Mouse (Mus musculus): ENCODE results near the gene Trip10.
"Not testable (repeated sequence)": the region's sequence is repeated elsewhere in the genome, so short reads cannot be mapped to it uniquely, and the experiment has no call there.

Trip10 gene

DNA sequence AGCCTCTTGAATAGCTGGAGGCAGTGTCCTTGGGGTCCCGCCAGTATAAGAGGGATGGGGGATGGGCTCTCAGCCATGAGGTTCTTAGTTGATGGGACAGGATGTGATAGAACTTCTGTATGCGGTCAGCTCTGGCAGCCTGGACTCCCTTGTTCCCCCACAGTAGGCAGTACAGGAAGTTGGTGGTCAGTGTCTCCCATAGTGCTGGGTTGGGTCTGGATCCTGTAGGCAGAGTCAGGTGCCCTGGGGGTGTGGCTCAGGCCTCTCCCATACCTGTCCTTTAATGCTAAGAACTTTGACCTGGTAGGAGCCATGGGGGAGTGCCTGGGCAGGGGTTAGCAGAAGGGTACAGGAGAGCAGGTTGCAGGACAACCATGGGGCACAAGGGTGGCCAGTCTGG is 14.9 kb downstream of the Trip10 start:
- no peak for DNase-seq (ENCODE audit: low spot score)

DNA sequence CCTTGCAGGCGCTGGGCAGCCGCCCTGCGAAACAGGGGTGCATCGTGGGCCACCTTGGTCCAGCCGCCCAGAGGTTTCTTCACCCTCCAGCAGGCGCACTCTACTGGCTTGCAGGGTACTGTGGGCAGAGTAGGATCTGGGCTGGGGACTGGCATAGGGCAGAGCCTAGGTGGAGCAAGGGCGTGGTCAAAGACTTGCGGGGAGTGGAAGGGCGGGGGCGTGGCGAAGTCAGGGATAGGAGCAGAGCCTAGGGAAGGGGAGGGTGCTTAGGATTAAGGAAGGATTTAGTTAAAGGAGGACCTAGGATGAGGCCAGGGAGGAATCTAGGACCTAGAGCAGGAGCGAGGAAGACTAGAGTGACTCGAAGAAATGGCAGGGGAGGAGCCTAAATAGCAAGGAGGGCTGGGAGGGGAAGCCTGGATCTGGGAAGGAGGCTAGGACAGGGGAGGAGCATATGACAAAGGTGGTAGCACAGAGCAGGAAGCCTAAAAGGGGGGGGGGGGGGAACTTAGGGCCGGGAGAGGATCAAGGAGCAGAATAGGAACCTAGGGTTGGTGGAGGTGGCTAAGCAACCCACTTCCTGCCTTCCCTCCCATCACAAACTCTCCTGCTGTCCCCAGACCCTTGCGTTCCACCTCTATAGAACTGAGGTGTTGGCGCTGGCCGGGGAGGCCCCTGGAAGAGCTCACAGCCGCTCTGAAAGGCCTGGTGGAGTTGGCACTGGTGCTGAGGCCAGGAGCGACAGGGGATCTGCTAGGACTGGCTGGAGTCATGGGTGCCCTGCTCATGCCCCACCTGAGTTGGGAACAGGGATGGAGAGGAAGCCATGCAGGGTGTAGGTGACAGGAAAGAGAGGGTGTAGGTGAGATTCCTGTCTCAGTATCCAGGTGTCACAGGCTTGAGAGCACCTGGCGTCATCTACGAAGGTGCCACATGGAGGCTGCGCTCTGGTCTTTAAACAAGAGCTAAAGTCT is 16.0 kb downstream of the Trip10 start:
- no peak for DNase-seq (ENCODE audit: low spot score)

DNA sequence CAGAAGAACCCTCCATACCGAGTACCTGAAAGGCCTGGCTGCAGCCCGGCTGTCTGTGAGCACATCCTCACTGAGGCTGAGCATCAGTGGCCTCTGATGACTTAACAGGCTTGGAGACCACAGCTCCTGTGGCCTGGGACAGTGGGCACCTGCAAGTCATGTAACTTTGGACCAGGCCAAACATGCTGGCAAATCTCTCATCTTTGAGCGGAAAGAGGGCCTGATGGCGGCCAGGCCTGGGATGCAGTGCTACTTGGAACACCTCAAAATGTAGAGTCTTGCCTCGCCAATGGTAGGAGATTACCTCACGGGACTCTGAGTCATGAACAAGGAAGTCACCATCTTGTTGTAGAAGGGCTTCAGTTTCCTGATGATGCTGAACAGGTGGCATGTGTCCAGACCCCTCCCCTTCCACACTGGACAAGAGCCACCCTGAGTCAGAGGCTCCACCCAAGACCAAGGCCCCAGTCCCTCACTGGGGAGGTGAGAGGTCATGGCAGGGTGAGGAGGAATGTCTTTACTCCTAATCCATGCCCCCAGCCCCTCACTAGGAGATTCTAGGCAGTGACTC is 18.4 kb downstream of the Trip10 start:
- DNase-seq (ENCODE audit: low spot score) = no peak

DNA sequence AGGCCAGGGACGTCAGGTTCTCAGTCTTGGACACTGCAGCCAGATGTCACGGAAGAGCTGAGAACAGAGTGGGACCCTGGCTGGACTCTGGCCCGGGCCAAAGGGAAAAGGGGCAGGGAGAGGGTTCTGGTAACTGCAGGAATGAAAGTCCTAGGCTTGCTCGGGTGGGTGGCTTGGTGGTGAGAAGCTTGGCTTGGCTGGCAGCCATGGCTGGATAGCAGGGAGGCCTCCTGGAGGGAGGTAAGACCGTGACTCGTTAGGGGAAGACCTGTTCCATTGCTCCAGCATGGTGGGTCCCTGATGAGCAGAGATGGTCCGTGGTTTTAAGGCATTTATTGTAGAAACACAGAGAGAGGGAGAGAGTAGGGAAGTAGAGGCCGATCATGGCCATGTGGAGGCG is 22.0 kb downstream of the Trip10 start:
- DNase-seq (ENCODE audit: low spot score) = no peak

DNA sequence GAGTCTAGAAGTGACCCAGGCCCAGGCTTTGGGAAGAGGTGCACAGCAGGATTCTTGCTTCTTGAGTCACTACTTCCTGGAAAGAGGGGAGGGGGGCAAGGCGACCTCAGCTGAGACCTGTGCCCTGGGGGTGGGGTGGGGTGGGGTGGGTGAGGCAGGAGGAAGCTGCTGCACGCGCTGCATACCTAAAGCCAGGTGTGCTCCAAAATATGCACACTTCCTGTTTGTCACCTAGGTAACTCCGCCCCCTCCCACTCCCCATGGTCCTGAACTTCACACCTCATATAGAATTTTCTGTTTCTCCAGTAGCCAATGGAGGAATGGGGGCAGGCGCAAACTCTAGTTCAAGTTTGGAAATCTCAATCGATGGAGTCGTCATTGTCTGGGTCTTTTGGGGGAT is 24.6 kb downstream of the Trip10 start:
- DNase-seq (ENCODE audit: low spot score) = no peak

DNA sequence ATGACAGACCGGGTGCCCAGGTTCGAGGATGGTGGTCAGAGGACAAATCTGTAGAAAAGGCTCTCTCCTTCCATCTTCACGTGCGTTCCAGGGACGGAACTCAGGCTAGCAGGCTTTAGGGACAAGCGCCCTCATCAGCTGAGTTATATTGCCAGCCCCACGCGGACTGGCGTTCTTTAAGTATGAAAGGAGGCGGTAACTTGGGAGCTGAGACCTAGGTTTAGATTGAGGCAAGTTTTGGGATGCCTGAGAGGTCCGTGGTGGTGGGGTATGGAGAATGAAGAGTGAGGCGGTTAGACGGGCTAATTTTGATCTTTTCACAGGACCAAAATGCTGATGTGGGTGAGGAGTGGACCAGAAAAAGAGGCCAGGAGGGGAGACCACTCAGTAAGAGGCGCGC is 25.4 kb downstream of the Trip10 start:
- DNase-seq (ENCODE audit: low spot score) = no peak

DNA sequence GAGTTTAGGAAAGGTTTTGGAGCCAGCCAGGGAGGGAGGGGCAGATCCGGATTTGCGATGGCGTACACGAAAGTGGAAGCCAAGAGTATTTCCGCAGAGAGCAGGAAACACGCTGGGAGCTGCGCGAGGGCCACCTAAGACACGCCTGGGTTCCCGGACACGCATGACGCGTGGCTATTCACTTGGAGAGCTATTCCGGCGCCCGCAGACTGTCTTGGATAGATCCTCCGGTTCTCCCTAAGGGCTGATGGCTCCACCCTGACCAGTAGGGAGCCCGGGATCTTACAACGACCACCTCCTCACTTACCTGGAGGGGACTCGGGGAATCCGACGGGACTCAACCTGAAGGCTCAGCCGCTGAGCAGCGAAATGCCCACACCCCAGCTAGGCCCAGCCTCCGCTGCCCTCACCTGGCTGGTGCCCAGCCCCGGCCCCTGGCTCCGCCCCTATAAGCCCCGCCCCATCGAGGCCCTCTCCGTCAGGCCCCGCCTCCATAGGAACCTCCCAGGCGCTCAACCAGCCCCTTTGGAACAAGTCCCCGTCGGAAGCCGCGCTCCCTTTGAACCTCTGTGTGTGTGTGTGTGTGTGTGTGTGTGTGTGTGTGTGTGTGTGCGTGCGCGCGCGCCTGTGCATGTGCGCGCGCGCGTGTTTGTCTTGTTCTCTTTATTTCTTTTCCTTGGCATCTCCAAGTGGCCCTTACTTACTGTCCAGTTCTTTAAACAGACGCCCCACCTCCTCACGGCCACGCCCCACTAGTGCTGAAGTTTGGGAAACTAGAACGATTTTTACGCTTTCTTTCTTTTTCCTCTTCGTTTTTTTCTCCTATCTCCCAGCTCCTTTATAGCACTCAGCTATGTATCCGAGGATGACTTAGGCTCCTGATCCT is 26.1 kb downstream of the Trip10 start:
- peak; percentile 78 for DNase-seq (ENCODE audit: low spot score)

DNA sequence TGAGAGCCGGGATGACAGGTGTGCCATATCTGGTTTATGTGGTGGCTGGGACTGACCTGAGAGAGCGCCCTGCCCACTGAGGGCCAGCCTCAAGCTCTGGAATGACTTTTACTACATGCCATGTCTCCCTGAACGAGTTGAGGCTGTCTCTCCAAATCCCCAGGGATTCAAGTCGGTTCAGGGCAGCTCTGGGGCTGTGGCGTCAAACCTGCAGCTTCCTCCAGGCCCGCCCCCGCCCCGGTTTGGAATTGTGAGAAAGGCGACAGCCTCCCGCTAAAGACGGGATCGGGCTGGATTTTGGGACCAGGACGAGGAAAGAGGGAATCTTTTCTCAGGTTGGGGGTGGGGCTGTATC is 26.7 kb downstream of the Trip10 start:
- no peak for DNase-seq (ENCODE audit: low spot score)

DNA sequence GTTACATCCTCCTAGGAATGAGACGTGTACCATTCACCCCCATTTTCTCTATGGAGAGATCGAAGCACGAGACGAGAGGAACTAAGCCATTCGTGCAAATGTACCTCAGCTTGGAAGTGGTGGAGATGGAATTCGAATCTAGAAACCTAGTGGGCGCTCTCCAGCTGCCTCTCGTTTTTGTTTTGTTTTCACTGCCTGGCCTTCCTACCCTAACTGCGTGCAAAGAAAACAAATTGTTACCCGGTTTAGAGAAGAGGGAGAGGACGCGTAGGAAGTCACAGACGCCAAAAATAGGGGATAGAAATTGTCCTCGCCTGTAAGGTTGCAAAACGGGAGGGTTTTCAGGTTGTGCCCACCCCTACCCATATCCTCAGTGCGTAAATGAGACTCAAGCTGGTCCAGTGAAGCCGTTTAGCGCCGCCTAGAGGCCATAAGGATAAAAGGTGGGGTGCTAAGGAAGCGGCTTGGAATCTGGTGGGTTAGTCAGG is 27.4 kb downstream of the Trip10 start:
- DNase-seq (ENCODE audit: low spot score) = peak; percentile 57

DNA sequence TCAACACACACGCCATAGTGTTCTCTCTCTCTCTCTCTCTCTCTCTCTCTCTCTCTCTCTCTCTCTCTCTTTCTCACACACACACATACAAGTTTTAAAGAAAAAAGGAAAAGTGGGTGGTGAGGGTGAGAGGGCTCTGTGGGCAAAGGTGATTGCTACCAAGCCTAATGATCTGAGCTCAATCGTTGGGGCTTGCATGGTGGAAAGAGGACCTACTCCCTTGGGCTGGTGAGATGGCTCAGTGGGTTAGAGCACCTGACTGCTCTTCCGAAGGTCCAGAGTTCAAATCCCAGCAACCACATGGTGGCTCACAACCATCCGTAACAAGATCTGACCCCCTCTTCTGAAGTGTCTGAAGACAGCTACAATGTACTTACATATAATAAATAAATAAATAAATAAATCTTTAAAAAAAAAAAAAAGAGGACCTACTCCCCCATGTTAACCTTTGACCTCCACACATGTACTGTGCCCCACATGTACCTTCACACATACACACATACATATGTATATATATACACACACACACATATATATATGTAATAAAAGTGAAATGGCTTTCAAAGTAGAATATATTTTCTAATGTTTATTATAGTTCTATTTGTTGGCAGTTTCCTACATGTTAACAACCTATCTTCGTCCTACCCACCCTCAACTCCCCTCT is 28.5 kb downstream of the Trip10 start:
- not testable (repeated sequence) for DNase-seq (ENCODE audit: low spot score)

DNA sequence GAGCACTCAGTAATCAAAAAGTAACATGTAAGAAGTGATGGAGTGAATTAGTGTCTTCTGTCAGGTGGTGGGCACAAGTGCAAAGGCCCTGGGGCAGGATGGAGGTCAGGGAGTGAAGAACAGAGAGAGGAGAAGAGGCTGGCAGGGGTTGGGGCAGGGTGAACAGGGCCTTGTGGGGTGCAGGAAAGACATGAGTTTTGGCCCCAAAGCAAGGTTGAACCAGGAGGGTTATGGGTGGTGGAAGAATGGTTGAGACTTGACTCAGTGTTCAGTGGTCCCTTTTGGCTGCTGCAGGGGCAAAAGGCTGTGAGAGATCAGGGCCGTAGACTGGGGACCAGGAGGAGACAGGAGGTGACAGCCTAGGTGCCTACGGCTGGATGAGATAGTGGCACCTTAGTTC is 29.3 kb downstream of the Trip10 start:
- DNase-seq (ENCODE audit: low spot score) = no peak

DNA sequence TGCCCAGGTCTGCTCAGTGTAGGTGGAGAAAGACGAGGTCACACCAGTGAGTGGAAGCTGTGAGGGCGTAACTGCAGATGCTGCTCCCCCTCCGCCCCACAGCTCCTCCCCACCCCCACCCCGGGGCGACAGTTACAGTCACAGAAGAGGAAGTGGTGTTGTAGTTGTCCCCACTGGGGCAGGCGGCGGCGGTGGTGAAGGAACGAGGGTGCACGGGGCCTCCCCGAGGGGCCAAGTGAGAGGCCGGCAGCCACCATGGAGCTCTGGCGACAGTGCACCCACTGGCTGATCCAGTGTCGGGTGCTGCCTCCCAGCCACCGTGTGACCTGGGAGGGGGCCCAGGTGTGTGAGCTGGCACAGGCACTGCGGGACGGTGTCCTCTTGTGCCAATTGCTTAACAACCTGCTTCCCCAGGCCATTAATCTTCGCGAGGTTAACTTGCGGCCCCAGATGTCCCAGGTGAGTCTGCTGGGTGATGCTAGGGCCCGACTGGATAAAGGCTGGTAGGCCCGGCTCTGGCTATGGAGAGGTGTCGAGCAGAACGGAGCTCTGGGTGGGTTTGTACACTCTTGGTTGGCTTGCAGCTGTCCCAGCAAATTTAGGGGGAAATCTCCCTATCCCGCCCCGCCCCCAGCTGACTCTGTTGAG is 29.8 kb downstream of the Trip10 start, which contains the start of gene Vav1:
TSS of gene Vav1 (plus strand) at position 158 of the 648 bp plus-strand sequence.
- no peak for DNase-seq (ENCODE audit: low spot score)

DNA sequence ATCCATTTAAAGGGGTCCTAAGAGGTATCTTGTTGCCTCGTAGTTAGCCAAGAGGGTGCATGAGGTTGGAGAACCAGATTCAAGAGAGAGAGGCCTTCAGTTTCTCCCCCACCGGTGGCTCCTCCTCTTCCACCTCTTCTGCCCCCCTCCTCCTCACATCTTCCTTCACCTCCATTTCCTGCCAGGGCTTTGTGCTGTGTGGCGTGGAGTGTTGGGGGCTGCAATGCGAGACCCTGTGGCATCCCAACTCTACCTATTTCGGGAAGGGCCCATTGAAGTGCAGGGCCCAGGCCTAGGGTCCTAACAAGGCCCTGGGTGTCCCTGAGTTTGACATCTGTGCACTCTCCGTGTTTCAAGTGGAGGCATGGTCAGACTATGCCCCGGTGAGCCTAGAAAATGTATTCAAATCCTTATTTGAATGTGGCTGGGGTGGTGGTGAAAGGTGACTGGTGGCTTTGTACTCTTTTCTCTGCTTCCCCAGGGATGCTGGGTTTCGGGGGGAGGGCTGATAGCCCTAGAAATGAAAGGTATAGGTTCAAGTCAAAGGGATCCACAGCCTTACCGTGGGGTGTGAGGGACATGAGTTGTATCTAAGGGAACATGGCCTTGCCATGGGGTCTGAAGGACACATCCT is 30.5 kb downstream of the Trip10 start:
- no peak for DNase-seq (ENCODE audit: low spot score)

DNA sequence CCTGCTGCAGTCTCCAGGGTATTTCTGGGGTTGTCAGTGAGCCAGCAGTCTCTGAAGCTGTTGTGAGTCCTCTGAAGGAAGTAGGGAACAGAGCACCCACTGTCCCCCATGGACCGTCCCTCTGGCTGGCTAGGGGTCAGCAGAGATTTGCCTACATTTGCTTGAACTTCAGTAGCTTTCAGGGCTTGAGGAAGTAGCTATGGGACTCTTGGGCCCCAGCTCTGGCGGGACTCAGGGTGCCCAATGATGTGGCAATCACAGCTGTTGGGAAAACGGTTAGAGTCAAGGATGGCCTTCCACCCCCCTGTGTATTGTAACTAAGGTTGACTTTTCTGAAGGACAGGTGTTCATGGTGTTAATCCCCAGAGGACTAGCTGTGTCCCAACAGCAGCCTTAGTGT is 31.2 kb downstream of the Trip10 start:
- DNase-seq (ENCODE audit: low spot score) = no peak

DNA sequence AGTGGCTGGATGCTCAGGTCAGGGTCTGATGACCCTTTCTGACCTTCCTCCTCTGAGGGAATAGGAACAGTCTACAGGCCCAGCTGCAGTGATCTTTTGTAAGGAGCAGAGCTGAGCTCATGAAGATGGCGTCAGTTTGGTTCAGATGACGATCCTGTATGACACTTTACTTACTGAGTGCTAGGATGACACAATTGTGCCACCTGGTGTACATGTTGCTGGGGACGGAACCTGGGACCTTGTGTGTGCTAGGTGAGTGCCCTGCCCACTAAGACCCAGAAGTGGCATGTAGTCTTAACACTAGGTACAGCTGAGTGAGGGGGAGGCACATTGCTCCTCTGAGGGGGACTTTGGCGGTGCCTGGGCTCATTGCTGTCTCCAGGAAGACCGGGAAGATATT is 34.7 kb downstream of the Trip10 start:
- no peak for DNase-seq (ENCODE audit: low spot score)

DNA sequence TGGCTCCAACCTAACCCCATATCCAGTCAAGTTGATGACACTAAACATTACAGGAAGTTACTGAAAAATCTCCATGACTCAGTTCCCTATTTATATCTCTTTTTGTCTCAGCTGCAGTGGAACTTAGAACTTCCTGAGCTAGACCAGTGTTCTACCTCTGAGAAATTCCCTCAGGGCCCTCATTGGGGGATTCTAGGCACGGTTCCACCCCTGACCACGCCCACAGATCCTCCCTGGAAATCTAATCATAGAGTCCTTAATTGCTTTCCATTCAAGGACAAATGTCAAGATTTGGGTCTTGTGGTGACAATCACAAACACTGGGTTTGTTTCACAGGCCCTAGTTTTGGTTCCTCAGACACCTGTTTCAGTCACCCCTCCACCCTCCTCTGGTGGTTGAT is 35.8 kb downstream of the Trip10 start:
- no peak for DNase-seq (ENCODE audit: low spot score)

DNA sequence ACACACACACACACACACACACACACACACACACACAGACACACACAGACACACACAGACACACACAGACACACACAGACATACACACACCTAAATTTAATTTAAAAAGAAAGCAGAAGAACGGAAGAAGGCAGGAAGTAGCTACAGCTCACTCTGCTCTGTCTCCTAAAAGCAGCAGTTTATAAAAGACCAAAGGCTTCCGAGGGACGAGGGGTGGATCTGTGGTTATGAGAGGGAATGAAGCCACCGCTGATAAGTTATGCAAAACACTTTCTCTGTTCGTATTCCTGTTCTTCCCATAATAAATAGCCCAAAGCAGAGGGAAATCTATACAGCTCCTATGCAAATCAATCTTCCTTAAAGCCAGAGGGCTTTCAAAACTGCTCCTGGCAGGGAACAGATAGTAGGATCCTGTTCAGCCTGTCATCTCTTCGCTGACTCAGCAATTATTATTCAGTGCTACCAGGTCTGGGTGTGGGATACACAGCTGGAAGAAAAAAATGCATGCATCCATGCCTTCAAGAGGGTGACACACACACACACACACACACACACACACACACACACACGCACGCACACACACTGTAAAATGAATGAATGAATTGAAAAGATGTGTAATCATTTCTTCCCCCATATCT is 37.6 kb downstream of the Trip10 start:
- no peak for DNase-seq (ENCODE audit: low spot score)

DNA sequence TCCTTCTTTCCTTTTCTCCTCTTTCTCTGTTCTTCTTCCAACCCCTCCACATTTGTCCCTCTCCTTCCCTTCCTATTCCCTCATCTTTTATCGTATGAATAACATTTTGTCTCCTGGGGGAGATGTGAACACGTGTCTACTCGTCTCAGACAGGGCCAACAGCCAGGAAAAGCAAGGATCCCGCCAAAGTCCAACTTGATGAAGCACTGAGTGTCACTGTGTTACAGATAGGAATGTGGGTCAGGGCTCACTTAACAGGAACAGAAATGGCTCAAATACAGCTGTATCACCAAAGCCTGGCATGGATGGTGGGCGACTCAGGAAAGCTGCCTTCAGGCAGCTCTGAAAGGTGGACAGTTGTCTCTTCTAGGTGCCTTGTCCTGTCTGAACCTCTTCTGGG is 40.0 kb downstream of the Trip10 start:
- DNase-seq (ENCODE audit: low spot score) = no peak

DNA sequence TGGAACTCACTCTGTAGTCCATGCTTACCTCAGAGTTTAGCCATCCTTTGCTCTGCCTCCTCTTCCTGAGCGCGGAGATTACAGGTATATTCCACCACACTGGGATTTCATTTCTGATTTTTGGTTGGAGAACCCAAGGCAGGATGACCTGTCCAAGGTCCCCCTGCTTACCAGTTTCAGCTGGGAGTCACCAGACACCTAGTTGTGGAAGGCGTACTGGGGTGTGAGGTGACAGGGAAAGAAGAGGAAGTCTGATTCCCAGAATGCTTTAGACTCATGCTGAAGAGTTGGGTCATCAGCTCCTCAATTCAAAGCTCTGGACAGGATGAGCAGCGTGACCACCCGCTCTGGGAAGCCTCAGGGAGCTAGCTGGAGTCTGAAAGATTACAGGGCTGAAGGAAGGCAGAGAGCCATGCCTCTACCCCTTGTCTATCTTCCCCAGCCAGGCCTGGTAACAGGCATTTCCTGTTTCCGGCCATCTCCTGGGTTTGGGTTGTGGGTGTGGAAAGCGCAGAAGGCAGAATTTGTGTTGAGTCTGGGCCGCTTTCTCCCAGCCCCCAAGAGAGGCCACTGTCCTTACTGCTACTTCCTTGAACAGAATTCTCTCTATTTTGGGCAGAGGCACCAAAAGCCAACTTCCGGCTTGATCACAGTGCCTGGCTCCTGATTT is 40.9 kb downstream of the Trip10 start:
- peak; percentile 24 for DNase-seq (ENCODE audit: low spot score)

DNA sequence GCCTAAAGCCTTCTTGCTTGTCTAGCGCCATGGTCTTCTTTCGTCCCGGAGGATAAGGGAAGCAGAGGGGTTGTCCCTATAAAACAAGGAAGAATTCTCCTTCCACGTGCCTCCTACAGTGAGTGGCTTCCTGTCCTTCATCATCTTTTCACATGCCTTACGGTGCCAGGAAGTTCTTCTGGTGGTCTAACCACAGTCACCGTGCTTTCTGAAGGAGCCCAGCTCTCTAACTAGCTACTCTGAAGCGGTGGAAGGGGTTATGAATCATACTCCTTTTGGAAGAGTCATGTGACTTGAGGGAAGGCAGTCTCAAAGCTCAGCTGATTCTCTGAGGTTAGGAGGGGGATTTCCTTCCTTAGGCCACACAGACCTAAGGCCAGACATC is 41.4 kb downstream of the Trip10 start:
- no peak for DNase-seq (ENCODE audit: low spot score)
